Mouse (Mus musculus): ENCODE data around the gene Il1rl2.

GRCm38 (mm10) chr1:40277944-40278343 is 46.5 kb upstream of the Il1rl2 start:
- TF ChIP-seq EP300 (optimal IDR thresholded peaks at IDR 0.05) (no peak), CTCF (IDR thresholded peaks at IDR 0.05; ENCODE audit: low read depth) (no peak)
